Mouse (Mus musculus) hindbrain, embryonic 15.5 days (tissue): ENCODE measurements around the gene Slc34a1. TPM values are rescaled to one million over a fixed set of nuclear protein-coding genes. Genes with fewer than 3 reads are reported as not detected.
A peak's percentile ranks its signal among the peaks of the same experiment; 100 is the strongest.

ENCODE experiments used
- ATAC-seq: fragments of 200-750 bp; cut with Nextera tagmentation; 2 replicates; pipeline ENCODE4 v1.8.0; 2017; ENCODE audit warnings: low read depth, moderate number of reproducible peaks, moderate TSS enrichment; ENCODE audit not compliant: low FRiP score
- H3K27ac ChIP-seq: fragments of 300-500 bp; sonication (generic); replicated peaks from 2 replicates; pipeline ENCODE4 v1.5.1; 2015; ENCODE audit warnings: mild to moderate bottlenecking, inconsistent platforms
- H3K27me3 ChIP-seq: fragments of 300-500 bp; sonication (generic); 2 replicates; pipeline ENCODE4 v1.6.1; 2015; ENCODE audit warnings: control low read depth, inconsistent platforms
- H3K36me3 ChIP-seq: fragments of 300-500 bp; sonication (generic); 2 replicates; pipeline ENCODE4 v1.6.1; 2015; ENCODE audit warnings: control low read depth, inconsistent platforms
- H3K4me1 ChIP-seq: fragments of 300-500 bp; sonication (generic); replicated peaks from 2 replicates; pipeline ENCODE4 v1.6.1; 2015; ENCODE audit warnings: control low read depth, inconsistent platforms
- H3K4me2 ChIP-seq: fragments of 300-500 bp; sonication (generic); 2 replicates; pipeline ENCODE4 v1.6.1; 2015; ENCODE audit warnings: moderate library complexity, mild to moderate bottlenecking, inconsistent platforms
- H3K4me3 ChIP-seq: fragments of 300-500 bp; sonication (generic); 2 replicates; pipeline ENCODE4 v1.5.1; 2015; ENCODE audit warnings: mild to moderate bottlenecking, inconsistent platforms
- H3K9ac ChIP-seq: fragments of 300-500 bp; sonication (generic); 2 replicates; pipeline ENCODE4 v1.6.1; 2015; ENCODE audit warnings: inconsistent platforms
- H3K9me3 ChIP-seq: fragments of 300-500 bp; sonication (generic); 2 replicates; pipeline ENCODE4 v1.6.1; 2016; ENCODE audit warnings: control low read depth, inconsistent platforms
- WGBS: fragments of 180-500 bp; shearing (Covaris S2); methylation state at CpG from one replicate; pipeline ENCODE4 v1.1.7; 2015; 5-methylcytosine and 5-hydroxymethylcytosine counted together
- polyA plus RNA-seq: library from polyadenylated mRNA; unstranded; fragments of >200 nt; fragmentation: Nextera tagmentation; extraction: Ambion mirVana; gene quantifications from 2 replicates; pipeline ENCODE4 v1.2.1, GENCODE M21; 2015

Gene Slc34a1
- polyA plus RNA-seq, 1 experiment from 2014 or later, result 0.17 TPM

DNA sequence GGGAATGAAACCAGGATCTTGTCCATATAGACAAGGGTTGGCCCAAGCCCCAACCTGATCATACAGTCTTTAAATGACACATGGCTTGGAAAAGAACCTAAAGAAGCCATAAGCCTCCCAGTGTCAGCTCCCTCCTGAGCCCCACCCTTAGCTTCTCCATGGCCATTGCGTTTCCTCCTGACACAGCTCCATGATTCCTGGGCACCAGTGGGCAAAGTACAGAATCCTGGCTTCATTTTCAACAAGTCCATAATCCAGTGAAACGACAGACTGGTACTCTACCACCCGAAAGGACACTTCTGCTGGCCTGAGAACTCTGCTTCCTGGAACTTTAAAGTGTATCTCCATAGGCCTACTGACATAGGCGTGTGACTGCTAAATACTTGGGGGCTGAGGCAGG is 9.4 kb downstream of the Slc34a1 start:
- no peak overlapping the region for H3K4me3 ChIP-seq
- no peaks in the 10 kb centered on the region for H3K36me3 ChIP-seq
- 90% methylated on average over 4 of the region's 4 CpGs for WGBS
- H3K9me3 ChIP-seq, result no peaks in the 10 kb centered on the region
- no peak for ATAC-seq
- no peaks in the 10 kb centered on the region for H3K27me3 ChIP-seq
- no peak overlapping the region for H3K27ac ChIP-seq
- peaks cover 16% of the 10 kb centered on the region for H3K4me1 ChIP-seq
- no peak overlapping the region for H3K9ac ChIP-seq
- H3K4me2 ChIP-seq, result no peak overlapping the region

DNA sequence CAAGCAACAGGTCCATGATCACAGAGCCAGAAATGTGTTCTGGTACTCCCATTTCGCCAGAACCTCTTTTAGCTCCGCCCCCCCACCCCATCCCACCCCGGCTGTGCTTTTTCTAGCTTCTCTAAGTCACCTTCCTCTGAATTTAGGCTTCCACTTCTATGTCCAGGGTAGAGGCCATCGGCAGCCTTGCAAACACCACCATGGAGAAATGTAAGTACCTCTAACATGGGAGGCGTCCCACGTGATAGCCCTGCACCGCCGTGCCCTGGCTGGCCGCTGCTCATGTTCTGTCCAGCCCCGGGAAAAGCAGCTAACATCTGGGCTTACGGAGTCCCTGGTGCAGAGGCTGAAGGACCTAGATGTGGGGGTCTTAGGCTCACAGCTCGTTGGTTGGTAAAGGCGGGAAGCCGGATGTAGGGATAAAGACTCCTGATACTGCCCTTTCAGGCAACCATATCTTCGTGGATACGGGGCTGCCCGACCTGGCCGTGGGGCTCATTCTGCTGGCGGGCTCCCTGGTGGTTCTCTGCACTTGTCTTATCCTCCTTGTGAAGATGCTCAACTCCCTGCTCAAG is 10.6 kb downstream of the Slc34a1 start:
- H3K4me1 ChIP-seq, result peaks cover 15% of the 10 kb centered on the region
- peaks cover under 1% of the 10 kb centered on the region; the same call in 1 of the 2 replicates for H3K27me3 ChIP-seq
- no peak overlapping the region for H3K4me2 ChIP-seq
- no peak overlapping the region for H3K4me3 ChIP-seq
- no peaks in the 10 kb centered on the region for H3K9me3 ChIP-seq
- no peak for ATAC-seq
- 89% methylated on average over 19 of the region's 19 CpGs for WGBS
- no peak overlapping the region for H3K9ac ChIP-seq
- no peaks in the 10 kb centered on the region for H3K36me3 ChIP-seq
- no peak overlapping the region for H3K27ac ChIP-seq

DNA sequence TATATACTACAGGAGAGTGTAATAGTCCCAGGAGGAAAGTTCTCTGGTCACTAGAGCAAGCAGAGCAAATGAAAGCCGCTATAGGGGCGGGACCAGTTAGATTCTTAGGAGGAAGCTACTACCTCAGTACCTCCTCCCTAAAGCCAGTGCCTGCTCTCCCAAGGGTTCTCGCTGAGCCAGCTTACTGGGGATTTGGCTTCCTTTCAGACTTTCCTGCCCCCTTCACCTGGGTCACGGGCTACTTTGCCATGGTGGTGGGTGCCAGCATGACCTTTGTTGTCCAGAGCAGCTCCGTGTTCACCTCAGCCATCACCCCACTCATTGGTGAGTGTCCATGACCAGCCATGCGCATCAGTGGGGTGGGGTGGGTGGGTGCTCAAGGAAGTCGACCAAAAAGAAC is 13.8 kb downstream of the Slc34a1 start:
- no peak overlapping the region for H3K4me3 ChIP-seq
- 75% methylated on average over 7 of the region's 7 CpGs for WGBS
- no peak overlapping the region for H3K9ac ChIP-seq
- ATAC-seq, result no peak
- no peak overlapping the region for H3K27ac ChIP-seq
- no peaks in the 10 kb centered on the region for H3K36me3 ChIP-seq
- H3K27me3 ChIP-seq, result peaks cover 9% of the 10 kb centered on the region; the same call in 1 of the 2 replicates
- peaks cover 7% of the 10 kb centered on the region for H3K4me1 ChIP-seq
- H3K4me2 ChIP-seq, result no peak overlapping the region
- no peaks in the 10 kb centered on the region for H3K9me3 ChIP-seq

DNA sequence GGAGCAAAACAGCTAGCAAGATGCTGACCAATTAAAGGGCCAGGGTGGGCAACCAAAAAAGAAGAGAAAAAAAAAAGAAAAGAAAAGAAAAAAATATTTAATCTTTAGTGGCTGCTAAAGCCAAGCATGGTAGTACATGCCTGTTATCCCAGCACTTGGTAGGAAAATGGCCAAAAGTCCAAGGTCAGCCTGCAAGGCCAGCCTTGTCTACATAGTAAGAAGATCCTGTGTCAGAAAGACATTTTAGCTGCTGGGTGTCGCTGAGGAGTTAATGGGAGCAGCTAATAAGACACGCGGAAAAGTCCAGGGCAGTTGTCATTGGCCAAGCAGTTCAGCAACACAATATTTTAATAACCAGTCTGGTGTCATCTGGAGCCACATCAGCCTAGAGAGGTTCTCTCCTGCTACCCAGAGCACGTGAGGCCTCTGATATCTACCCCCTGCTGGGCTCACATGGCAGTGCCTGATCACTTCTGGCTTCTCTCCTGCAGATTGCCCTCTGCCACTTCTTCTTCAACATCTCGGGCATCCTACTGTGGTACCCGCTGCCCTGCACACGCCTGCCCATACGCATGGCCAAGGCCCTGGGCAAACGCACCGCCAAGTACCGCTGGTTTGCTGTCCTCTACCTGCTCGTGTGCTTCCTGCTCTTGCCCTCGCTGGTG is 14.8 kb downstream of the Slc34a1 start:
- H3K36me3 ChIP-seq, result no peaks in the 10 kb centered on the region
- 81% methylated on average over 13 of the region's 13 CpGs for WGBS

DNA sequence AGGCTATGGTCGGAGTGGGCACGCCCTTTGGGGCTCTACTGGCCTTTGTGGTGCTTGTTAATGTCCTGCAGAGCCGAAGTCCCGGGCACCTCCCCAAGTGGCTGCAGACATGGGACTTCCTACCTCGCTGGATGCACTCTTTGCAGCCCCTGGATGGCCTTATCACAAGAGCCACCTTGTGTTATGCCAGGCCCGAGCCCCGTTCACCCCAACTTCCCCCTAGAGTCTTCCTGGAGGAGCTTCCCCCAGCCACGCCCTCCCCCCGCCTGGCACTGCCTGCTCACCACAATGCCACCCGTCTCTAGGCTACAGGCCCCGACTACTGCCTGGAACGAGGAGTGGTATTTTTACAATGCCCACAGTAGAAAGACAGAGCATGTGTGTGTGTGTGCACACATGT is 15.3 kb downstream of the Slc34a1 start:
- Histone ChIP-seq H3K4me3 (no peak overlapping the region), H3K27me3 (peaks cover 12% of the 10 kb centered on the region)
- ATAC-seq, result no peak

More for the DNA sequence above, 14.8 kb downstream of the Slc34a1 start:
- ATAC-seq, result no peak
- Histone ChIP-seq H3K4me3 (no peak overlapping the region), H3K27me3 (peaks cover 12% of the 10 kb centered on the region), H3K4me1 (peaks cover 7% of the 10 kb centered on the region), H3K27ac (no peak overlapping the region), H3K4me2 (no peak overlapping the region), H3K9me3 (no peaks in the 10 kb centered on the region), H3K9ac (no peak overlapping the region)

DNA sequence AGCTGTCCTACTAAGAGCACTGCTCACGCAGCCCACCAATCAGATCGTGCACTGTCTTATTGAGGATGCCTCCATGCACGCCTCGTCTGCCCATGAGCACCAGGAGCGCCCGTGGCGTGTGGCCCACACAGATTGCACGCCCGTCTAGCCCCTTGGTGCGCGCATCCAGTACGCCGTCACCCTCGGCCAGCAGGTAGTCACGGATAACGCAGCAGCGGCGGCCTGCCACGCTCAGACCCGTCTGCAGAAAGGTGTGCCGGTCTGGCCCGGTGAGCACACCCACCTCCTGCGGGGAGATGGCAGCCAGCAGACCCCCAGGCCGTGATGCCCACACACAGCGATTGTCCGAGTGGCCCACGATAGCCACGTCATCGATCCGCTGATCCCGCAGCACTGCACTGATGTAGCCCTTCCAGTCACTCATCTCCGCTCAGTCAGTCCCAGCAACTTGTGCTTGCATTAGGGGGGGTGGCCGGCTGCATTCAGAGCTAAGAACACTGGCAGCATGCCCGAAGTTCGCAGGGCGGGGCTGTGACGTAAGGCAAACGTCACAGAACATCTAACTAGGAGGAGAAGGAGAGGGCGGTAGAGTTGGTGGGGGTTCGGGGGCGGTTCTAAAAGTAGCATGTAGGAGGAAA is 16.9 kb downstream of the Slc34a1 start, which contains the start of gene Pfn3:
Gene Pfn3, minus strand, starts transcription at position 490 of the 638 bp plus-strand sequence.
- H3K4me1 ChIP-seq, result peaks cover 10% of the 10 kb centered on the region
- peak within 1 kb of the TSS; percentile 54 for H3K9ac ChIP-seq
- peak within 1 kb of the TSS; percentile 6; the same call in 1 of the 2 replicates for H3K27ac ChIP-seq
- H3K4me3 ChIP-seq, result peak within 1 kb of the TSS; percentile 42
- H3K9me3 ChIP-seq, result no peaks in the 10 kb centered on the region
- H3K27me3 ChIP-seq, result peaks cover 21% of the 10 kb centered on the region
- H3K36me3 ChIP-seq, result no peaks in the 10 kb centered on the region
- peak within 1 kb of the TSS; percentile 77 for H3K4me2 ChIP-seq
- ATAC-seq, result peak; percentile 79
- WGBS, result 6% methylated on average over 41 of the region's 41 CpGs

More for the DNA sequence above, 15.3 kb downstream of the Slc34a1 start:
- WGBS, result 82% methylated on average over 12 of the region's 12 CpGs
- H3K4me1 ChIP-seq, result peaks cover 9% of the 10 kb centered on the region
- no peak overlapping the region for H3K27ac ChIP-seq
- no peaks in the 10 kb centered on the region for H3K36me3 ChIP-seq
- H3K9me3 ChIP-seq, result no peaks in the 10 kb centered on the region
- no peak overlapping the region for H3K9ac ChIP-seq
- H3K4me2 ChIP-seq, result no peak overlapping the region

DNA sequence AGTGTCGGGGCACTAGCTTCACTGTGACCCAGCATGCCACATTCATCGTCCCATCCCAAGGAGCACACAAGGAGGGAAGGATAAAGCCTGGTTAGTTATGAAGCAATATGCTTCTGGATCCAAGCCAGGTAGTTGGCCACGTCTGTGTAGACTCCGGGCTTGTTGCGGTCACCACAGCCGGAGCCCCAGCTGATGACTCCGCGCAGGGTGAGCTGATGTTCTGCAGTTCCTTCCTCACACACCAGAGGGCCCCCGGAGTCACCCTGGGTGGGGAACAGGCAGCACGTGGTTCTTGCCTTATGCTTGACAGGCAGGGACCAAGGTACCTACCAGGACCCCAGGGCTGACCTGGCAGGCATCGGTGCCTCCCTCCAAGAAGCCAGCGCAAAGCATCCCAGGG is 20.0 kb downstream of the Slc34a1 start:
- no peaks in the 10 kb centered on the region for H3K36me3 ChIP-seq
- 7% methylated on average over 12 of the region's 12 CpGs for WGBS
- H3K4me2 ChIP-seq, result peak overlapping the region; percentile 29
- ATAC-seq, result peak; percentile 50; the same call in 1 of the 2 replicates
- 0 out of 2 replicates have a peak overlapping the region, but pooled peaks have one; percentile 2 for H3K4me3 ChIP-seq
- H3K27ac ChIP-seq, result no peak overlapping the region
- H3K27me3 ChIP-seq, result peaks cover 51% of the 10 kb centered on the region
- H3K9me3 ChIP-seq, result no peaks in the 10 kb centered on the region
- peaks cover 24% of the 10 kb centered on the region for H3K4me1 ChIP-seq
- no peak overlapping the region for H3K9ac ChIP-seq

DNA sequence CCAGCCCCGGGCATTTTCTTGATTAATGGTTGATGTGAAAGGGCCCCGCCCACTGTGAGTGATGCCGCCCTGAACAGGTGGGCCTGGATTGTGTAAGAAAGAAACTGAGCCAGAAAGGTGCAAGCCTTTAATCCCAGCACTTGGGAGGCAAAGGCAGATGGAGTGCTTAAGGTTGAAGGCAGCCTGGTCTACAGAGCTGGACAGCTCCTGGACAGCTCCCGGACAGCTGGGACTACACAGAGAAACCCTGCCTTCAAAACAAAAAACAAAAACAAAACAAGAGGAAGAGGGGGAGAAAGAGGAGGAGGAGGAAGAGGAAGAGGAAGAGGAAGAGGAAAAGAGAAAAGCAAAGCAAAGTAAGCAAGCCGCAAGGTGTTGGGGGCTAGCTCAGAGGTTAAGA is 21.2 kb downstream of the Slc34a1 start:
- Histone ChIP-seq H3K4me2 (no peak overlapping the region), H3K27me3 (peaks cover 45% of the 10 kb centered on the region), H3K36me3 (no peaks in the 10 kb centered on the region), H3K27ac (no peak overlapping the region), H3K9me3 (no peaks in the 10 kb centered on the region), H3K4me1 (peaks cover 24% of the 10 kb centered on the region), H3K9ac (no peak overlapping the region), H3K4me3 (no peak overlapping the region)
- ATAC-seq, result no peak
- WGBS, result 87% methylated on average over 5 of the region's 5 CpGs

DNA sequence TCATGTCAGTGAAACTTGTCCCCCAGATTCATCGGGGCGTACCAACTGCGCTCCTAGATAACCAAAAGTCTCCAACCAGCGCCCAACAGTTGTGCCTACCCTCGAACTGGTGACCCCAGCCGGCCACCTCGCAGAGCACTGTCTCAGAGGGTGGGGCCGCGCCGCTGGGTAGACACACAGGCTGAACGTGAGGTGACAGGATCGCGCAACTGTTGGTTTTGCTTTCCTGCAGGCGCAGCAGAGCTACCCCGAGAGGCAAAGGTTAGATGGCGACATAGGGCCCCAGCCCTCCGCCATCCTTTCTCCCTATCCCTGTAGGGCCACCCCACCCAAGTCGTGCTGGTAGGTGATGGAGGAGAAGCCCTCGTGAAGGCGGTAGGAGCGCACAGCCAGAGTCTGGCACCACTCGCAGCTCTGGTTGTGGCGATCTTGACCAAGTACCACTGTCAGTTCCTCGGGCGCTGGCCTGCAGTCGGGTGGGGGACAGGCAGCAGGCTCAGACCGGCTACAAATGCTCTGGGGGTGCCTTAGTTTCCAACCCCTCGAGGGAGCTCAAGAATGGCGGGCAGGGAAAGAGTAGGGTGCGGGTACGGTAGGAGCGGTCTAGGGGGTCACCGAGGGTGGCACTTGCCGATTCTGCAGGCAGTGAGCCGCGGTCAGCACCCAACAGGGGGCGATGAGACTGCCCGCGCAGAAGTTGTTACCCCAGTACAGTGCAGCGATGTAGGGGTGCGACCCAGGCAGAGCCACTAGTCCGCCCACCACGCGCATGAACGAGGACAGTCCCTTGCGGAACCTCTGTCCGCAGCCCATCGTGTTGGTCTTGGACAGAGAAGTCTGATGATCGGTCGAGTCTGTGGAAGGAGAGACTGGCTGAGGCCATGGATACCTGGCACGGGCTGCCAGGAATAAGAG is 22.3 kb downstream of the Slc34a1 start:
- H3K4me3 ChIP-seq, result no peak overlapping the region
- no peak overlapping the region for H3K27ac ChIP-seq
- 32% methylated on average over 51 of the region's 51 CpGs for WGBS
- H3K4me1 ChIP-seq, result peaks cover 17% of the 10 kb centered on the region
- peaks cover 43% of the 10 kb centered on the region for H3K27me3 ChIP-seq
- peak; percentile 9; the same call in 1 of the 2 replicates for ATAC-seq
- H3K9me3 ChIP-seq, result no peaks in the 10 kb centered on the region
- no peak overlapping the region for H3K9ac ChIP-seq
- no peak overlapping the region; the same call in 1 of the 2 replicates for H3K4me2 ChIP-seq
- H3K36me3 ChIP-seq, result no peaks in the 10 kb centered on the region

DNA sequence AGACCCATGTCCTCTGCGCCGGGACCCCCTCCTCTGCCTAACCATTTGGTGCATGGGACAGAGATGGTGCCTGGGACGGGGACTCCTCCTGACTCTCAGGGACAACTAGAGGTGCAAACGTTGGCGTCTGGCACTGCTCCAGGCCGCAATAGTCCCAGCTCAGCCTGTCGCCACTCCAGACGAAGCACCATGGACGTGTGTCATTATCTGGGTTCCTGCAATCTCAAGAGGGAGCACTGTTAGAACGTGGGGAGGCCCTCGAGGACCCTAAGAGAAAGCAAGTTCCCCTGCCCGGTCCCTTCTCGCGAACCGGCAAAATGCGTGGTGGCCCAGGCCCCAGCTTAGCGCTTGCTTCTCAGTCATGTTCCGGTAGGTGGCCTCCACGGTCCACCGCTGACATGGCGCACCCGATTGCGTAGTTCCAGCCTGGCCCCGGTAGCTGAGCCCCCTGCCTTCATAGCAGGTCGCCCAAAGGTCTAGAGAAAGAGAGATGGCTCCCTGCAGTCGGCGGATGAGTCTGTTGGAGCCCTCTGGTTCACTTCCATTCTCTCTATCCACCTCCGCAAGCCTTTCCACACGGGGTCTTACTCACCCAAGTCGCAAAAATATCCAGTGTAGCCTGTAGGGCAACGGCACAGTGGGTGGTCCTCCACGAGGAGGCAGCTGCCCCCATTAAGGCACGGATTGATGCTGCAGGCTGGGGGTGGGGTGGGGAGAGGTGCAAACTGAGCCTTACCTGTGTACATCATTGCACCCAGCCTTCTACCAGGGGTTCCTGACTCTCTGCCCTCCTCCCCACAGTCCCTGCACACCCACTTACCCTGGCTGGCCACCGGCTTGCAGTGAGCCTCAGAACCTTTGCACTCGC is 23.2 kb downstream of the Slc34a1 start:
- Histone ChIP-seq H3K4me1 (peaks cover 17% of the 10 kb centered on the region), H3K9me3 (no peaks in the 10 kb centered on the region), H3K36me3 (no peaks in the 10 kb centered on the region), H3K4me3 (peak overlapping the region; percentile 20), H3K4me2 (peak overlapping the region; percentile 49), H3K27ac (no peak overlapping the region), H3K9ac (no peak overlapping the region), H3K27me3 (peaks cover 43% of the 10 kb centered on the region)
- 16% methylated on average over 35 of the region's 35 CpGs for whole genome bisulfite sequencing
- ATAC-seq, result peak; percentile 83

DNA sequence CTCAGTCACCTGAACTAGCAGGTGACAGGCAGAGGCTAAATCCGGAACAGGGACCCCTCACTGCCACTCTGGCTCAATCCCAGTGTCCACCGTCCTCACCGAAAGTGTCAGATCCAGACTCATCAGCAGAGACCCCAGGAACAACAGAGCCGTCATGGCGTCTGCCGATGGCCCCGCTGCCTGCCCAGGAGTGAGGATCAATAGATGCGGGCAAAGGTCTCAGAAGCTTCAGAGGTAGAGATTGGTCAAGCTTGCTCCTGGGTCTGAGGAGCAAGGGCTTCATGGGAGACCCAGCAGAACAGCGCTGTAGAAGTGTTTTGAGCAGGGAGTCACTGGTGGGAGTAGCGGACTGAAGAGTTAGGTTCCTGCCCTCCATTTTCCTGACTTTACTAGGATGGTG is 28.6 kb downstream of the Slc34a1 start, which contains the start of gene F12:
Gene F12, minus strand, starts transcription at position 181 of the 400 bp plus-strand sequence.
- Histone ChIP-seq H3K9me3 (no peaks in the 10 kb centered on the region), H3K4me2 (no peak within 1 kb of the TSS), H3K27ac (no peak within 1 kb of the TSS), H3K27me3 (peaks cover 12% of the 10 kb centered on the region), H3K4me1 (peaks cover under 1% of the 10 kb centered on the region; the same call in 1 of the 2 replicates), H3K36me3 (no peaks in the 10 kb centered on the region), H3K4me3 (no peak within 1 kb of the TSS), H3K9ac (no peak within 1 kb of the TSS)
- no peak for ATAC-seq
- 91% methylated on average over 10 of the region's 10 CpGs for WGBS
